Mouse (Mus musculus) layer of hippocampus, adult 6 months (tissue): Measurements from ENCODE around the gene Gm28079. TPM values are rescaled to one million over a fixed set of nuclear protein-coding genes. Genes with fewer than 3 reads are reported as not detected.

Experiments
- long read RNA-seq, 2 experiments: library from polyadenylated mRNA; unstranded; transcript quantifications; one replicate each; pipeline ENCODE4 v2.0.0; 2019 to 2020
- polyA plus RNA-seq: library from polyadenylated mRNA; unstranded; fragments of <200 nt; fragmentation: Nextera tagmentation; gene quantifications from 2 replicates; pipeline ENCODE4 v1.2.3, GENCODE M21; 2021

Gene Gm28079
- not detected in 2 replicates for polyA plus RNA-seq
- long read RNA-seq, experiment 1, result 0 reads
- long read RNA-seq, experiment 2, result 0 reads

DNA sequence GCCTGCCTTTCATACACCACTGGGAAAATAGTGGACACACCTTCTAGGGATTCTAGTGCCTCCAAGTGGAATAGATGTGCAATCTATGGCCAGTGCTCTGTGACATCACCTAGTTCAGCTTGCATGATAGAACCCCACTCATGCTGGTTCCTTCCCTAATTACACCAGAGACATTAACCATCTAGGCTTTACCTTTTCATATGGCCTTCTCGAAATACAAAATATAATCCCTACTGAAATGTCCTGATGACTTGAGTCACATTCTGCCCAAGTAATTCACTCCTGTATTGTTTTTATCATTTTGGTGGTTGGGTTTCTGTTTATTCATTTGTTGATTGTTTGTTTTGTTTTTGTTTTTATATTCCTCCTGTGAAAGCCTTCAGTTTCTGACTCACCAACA is at the start of gene Gm28079:
Gene Gm28079, minus strand, starts transcription at position 101 of the 400 bp plus-strand sequence.

